Mouse (Mus musculus) embryonic fibroblast, embryonic 13.5 days (primary cell): Measurements from ENCODE around the gene Elmod1.

Experiments used
- CTCF ChIP-seq: IDR thresholded peaks from 2 replicates; pipeline ENCODE4 v1.5.1; 2011; ENCODE audit warnings: mild to moderate bottlenecking, control low read depth, low read length, moderate library complexity, borderline replicate concordance; ENCODE audit not compliant: insufficient read depth
- POLR2A ChIP-seq: IDR thresholded peaks from 2 replicates; pipeline ENCODE4 v1.6.1; 2011; ENCODE audit warnings: low read depth, mild to moderate bottlenecking, control low read depth, low read length, moderate library complexity

GRCm38 (mm10) chr9:54022795-54023194, 47.7 kb upstream of the Elmod1 start:
- TF ChIP-seq CTCF = no peak
- no peak for TF ChIP-seq POLR2A
